Mouse (Mus musculus): ENCODE results near the gene Prtn3. TPM values are rescaled to one million over a fixed set of nuclear protein-coding genes. Genes with fewer than 3 reads are reported as not detected.
A peak's percentile ranks its signal among the peaks of the same experiment; 100 is the strongest.
"Not testable (repeated sequence)": the region's sequence is repeated elsewhere in the genome, so short reads cannot be mapped to it uniquely, and the experiment has no call there.

Gene Prtn3
- polyA plus RNA-seq, 1 experiment from 2014 or later: 2.4 TPM

- H3K9ac ChIP-seq (replicated peaks; ENCODE audit: low read depth): no peak overlapping the region
Measured at GRCm38 (mm10) chr10:79884446-79884845, 10.2 kb downstream of the Prtn3 start.

GRCm38 (mm10) chr10:79884938-79885337 is 10.7 kb downstream of the Prtn3 start:
- not testable (repeated sequence) for H3K9me3 ChIP-seq (ENCODE audit: low read length); H3K27ac ChIP-seq (ENCODE audit: low read length); H3K4me2 ChIP-seq (replicated peaks; ENCODE audit: low read depth, low read length); H3K27me3 ChIP-seq (replicated peaks; ENCODE audit: insufficient read depth, low read length); H3K4me3 ChIP-seq (ENCODE audit: low read depth, low read length); H3K36me3 ChIP-seq (ENCODE audit: insufficient read depth, low read length); H3K9ac ChIP-seq (replicated peaks; ENCODE audit: low read depth); ATAC-seq; H3K4me1 ChIP-seq (ENCODE audit: insufficient read depth, low read depth, low read length); DNase-seq (ENCODE audit: low spot score)
- 50% methylated on average over 2 of the region's 3 CpGs for WGBS

More at GRCm38 (mm10) chr10:79884446-79884845, 10.2 kb downstream of the Prtn3 start:
- Histone ChIP-seq H3K4me3 (ENCODE audit: low read depth, low read length) (no peak overlapping the region), H3K4me1 (ENCODE audit: insufficient read depth, low read depth, low read length) (0 out of 2 replicates have a peak, but pooled peaks cover 4% of the 10 kb centered on the region), H3K9me3 (ENCODE audit: low read length) (no peaks in the 10 kb centered on the region), H3K36me3 (ENCODE audit: insufficient read depth, low read length) (no peaks in the 10 kb centered on the region), H3K27me3 (replicated peaks; ENCODE audit: insufficient read depth, low read length) (no peaks in the 10 kb centered on the region), H3K27ac (ENCODE audit: low read length) (no peak overlapping the region), H3K4me2 (replicated peaks; ENCODE audit: low read depth, low read length) (no peak overlapping the region)
- no peak for TF ChIP-seq EP300 (IDR thresholded peaks at IDR 0.05)
- no peak for TF ChIP-seq CTCF (IDR thresholded peaks at IDR 0.05)
- peak; percentile 59 for DNase-seq (ENCODE audit: low spot score)
- whole genome bisulfite sequencing: 16% methylated on average over 4 of the region's 4 CpGs
- ATAC-seq: peak; percentile 35

- Histone ChIP-seq H3K36me3 (ENCODE audit: insufficient read depth, low read length) (no peaks in the 10 kb centered on the region), H3K27ac (ENCODE audit: low read length) (no peak within 1 kb of the TSS), H3K4me2 (replicated peaks; ENCODE audit: low read depth, low read length) (no peak within 1 kb of the TSS), H3K27me3 (replicated peaks; ENCODE audit: insufficient read depth, low read length) (no peaks in the 10 kb centered on the region), H3K4me3 (ENCODE audit: low read depth, low read length) (no peak within 1 kb of the TSS), H3K9ac (replicated peaks; ENCODE audit: low read depth) (no peak within 1 kb of the TSS), H3K9me3 (ENCODE audit: low read length) (no peaks in the 10 kb centered on the region), H3K4me1 (ENCODE audit: insufficient read depth, low read depth, low read length) (0 out of 2 replicates have a peak, but pooled peaks cover 4% of the 10 kb centered on the region)
- TF ChIP-seq EP300 (IDR thresholded peaks at IDR 0.05) (no peak), CTCF (IDR thresholded peaks at IDR 0.05) (no peak)
- no peak for ATAC-seq
- no peak for DNase-seq (ENCODE audit: low spot score)
- WGBS: 67% methylated on average over 6 of the region's 6 CpGs
Measured at GRCm38 (mm10) chr10:79886054-79886453, 11.8 kb downstream of the Prtn3 start, which contains the start of gene Elane. Gene Elane, plus strand, starts transcription at chr10:79886247.

GRCm38 (mm10) chr10:79886611-79887010 is 12.3 kb downstream of the Prtn3 start:
- no peaks in the 10 kb centered on the region for H3K27me3 ChIP-seq (replicated peaks; ENCODE audit: insufficient read depth, low read length)
- no peak overlapping the region for H3K27ac ChIP-seq (ENCODE audit: low read length)
- TF ChIP-seq EP300 (IDR thresholded peaks at IDR 0.05): no peak
- no peak for TF ChIP-seq CTCF (IDR thresholded peaks at IDR 0.05)
- WGBS: 78% methylated on average over 8 of the region's 8 CpGs
- H3K36me3 ChIP-seq (ENCODE audit: insufficient read depth, low read length): no peaks in the 10 kb centered on the region
- ATAC-seq (no peak), DNase-seq (ENCODE audit: low spot score) (no peak)
- no peak overlapping the region for H3K4me2 ChIP-seq (replicated peaks; ENCODE audit: low read depth, low read length)
- no peaks in the 10 kb centered on the region for H3K9me3 ChIP-seq (ENCODE audit: low read length)
- no peak overlapping the region for H3K4me3 ChIP-seq (ENCODE audit: low read depth, low read length)
- no peak overlapping the region for H3K9ac ChIP-seq (replicated peaks; ENCODE audit: low read depth)
- 0 out of 2 replicates have a peak, but pooled peaks cover 4% of the 10 kb centered on the region for H3K4me1 ChIP-seq (ENCODE audit: insufficient read depth, low read depth, low read length)

GRCm38 (mm10) chr10:79889386-79889785 is 15.1 kb downstream of the Prtn3 start:
- Histone ChIP-seq H3K9ac (replicated peaks; ENCODE audit: low read depth) (no peak overlapping the region), H3K4me2 (replicated peaks; ENCODE audit: low read depth, low read length) (no peak overlapping the region), H3K27me3 (replicated peaks; ENCODE audit: insufficient read depth, low read length) (no peaks in the 10 kb centered on the region), H3K4me3 (ENCODE audit: low read depth, low read length) (no peak overlapping the region), H3K9me3 (ENCODE audit: low read length) (no peaks in the 10 kb centered on the region), H3K4me1 (ENCODE audit: insufficient read depth, low read depth, low read length) (peaks cover 2% of the 10 kb centered on the region; the same call in 1 of the 2 replicates), H3K36me3 (ENCODE audit: insufficient read depth, low read length) (no peaks in the 10 kb centered on the region), H3K27ac (ENCODE audit: low read length) (no peak overlapping the region)
- TF ChIP-seq EP300 (IDR thresholded peaks at IDR 0.05): no peak
- DNase-seq (ENCODE audit: low spot score): peak; percentile 65
- WGBS: 30% methylated on average over 2 of the region's 2 CpGs
- ATAC-seq: no peak

- H3K4me2 ChIP-seq (replicated peaks; ENCODE audit: low read depth, low read length): no peak within 1 kb of the TSS
- TF ChIP-seq CTCF (IDR thresholded peaks at IDR 0.05): no peak
- no peak for TF ChIP-seq EP300 (IDR thresholded peaks at IDR 0.05)
- no peak for ATAC-seq
Measured at GRCm38 (mm10) chr10:79890670-79891069, 16.4 kb downstream of the Prtn3 start, which contains the start of gene Cfd. Gene Cfd, plus strand, starts transcription at chr10:79890853.

More at GRCm38 (mm10) chr10:79890670-79891069, 16.4 kb downstream of the Prtn3 start, which contains the start of gene Cfd:
- DNase-seq (ENCODE audit: low spot score): no peak
- Histone ChIP-seq H3K27me3 (replicated peaks; ENCODE audit: insufficient read depth, low read length) (no peaks in the 10 kb centered on the region), H3K4me3 (ENCODE audit: low read depth, low read length) (no peak within 1 kb of the TSS), H3K9me3 (ENCODE audit: low read length) (no peaks in the 10 kb centered on the region), H3K36me3 (ENCODE audit: insufficient read depth, low read length) (no peaks in the 10 kb centered on the region), H3K4me1 (ENCODE audit: insufficient read depth, low read depth, low read length) (no peaks in the 10 kb centered on the region; the same call in 1 of the 2 replicates), H3K9ac (replicated peaks; ENCODE audit: low read depth) (no peak within 1 kb of the TSS), H3K27ac (ENCODE audit: low read length) (no peak within 1 kb of the TSS)
- WGBS: 46% methylated on average over 5 of the region's 5 CpGs
